Mouse (Mus musculus) ES-E14 (cell line): Measurements from ENCODE around the gene Tyrobp.

Experiments
- CHD2 ChIP-seq: IDR thresholded peaks from 2 replicates; pipeline ENCODE4 v1.6.1; 2014; ENCODE audit warnings: mild to moderate bottlenecking, low read depth, low read length, inconsistent platforms
- HCFC1 ChIP-seq: IDR thresholded peaks from 2 replicates; pipeline ENCODE4 v1.6.1; 2012; ENCODE audit warnings: low read length, inconsistent platforms, borderline replicate concordance; ENCODE audit not compliant: insufficient read depth
- MAFK ChIP-seq: IDR thresholded peaks from 2 replicates; pipeline ENCODE4 v1.6.1; 2014; ENCODE audit warnings: mild to moderate bottlenecking, low read depth, low read length, inconsistent platforms; ENCODE audit not compliant: insufficient read depth
- ZC3H11A ChIP-seq: IDR thresholded peaks from 2 replicates; pipeline ENCODE4 v1.6.1; 2012; ENCODE audit warnings: low read depth, mild to moderate bottlenecking, inconsistent platforms, low read length, borderline replicate concordance
- ZNF384 ChIP-seq: IDR thresholded peaks from 2 replicates; pipeline ENCODE4 v1.6.1; 2012; ENCODE audit warnings: low read depth, low read length, inconsistent platforms

DNA sequence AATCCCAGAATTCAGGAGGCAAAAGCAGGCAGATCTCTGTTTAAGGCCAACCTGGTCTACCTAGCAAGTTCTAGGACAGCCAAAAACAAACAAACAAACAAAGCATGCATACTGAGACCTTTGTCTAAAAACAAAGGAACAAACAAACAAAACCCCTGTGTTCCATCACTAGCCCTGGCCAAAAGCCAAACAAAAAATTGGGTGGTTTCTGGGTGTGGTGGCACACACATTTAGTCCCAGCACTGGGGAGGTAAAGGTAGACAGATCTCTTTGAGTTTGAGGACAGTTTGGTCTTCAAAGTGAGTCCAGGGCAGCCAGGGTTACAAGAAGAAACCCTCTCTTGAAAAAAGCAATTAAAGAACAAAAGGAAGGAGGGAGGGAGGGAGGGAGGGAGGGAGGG is 15.8 kb downstream of the Tyrobp start:
- TF ChIP-seq ZC3H11A (no peak), ZNF384 (no peak), CHD2 (no peak), MAFK (no peak), HCFC1 (no peak)
